ENCODE assay signal across 9 mouse cellular contexts in genomic region chr7:28268576-28268975, GRCm38 (mm10). TPM values are rescaled to one million over a fixed set of nuclear protein-coding genes. Genes with fewer than 3 reads are reported as not detected.
DNase-seq lines count a peak whose midpoint lies in the region; ATAC-seq and TF ChIP-seq lines count a peak whose summit lies in the region.
"Had no signal": no experiment of that assay in that cellular context is flagged by ENCODE, and none has a peak within 500 bp of the region (broad histone marks: within the 10 kb centered on the region; RNA-seq: fewer than 3 reads in every experiment).

No protein-coding gene starts in this region.

- TF ChIP-seq POLR2A in limb, embryonic 14.5 days (IDR thresholded peaks at IDR 0.05; ENCODE audit: borderline replicate concordance, extremely low read depth, insufficient read depth, insufficient read length), result no peak

- WGBS in neural tube, embryonic 11.5 days, result 29% methylated on average over 16 of the region's 16 CpGs
- WGBS in limb, embryonic 14.5 days, result 26% methylated on average over 16 of the region's 16 CpGs
- WGBS in stomach, embryonic 15.5 days, result 24% methylated on average over 16 of the region's 16 CpGs

- H3K27ac ChIP-seq in gastrocnemius, adult 2 months, result peak overlapping the region; percentile 82
- peak overlapping the region; percentile 85; the same call in 1 of the 2 replicates for H3K27ac ChIP-seq in neural tube, embryonic 11.5 days (ENCODE audit: low read depth, low read length)
- H3K27ac ChIP-seq in limb, embryonic 14.5 days (replicated peaks; ENCODE audit: low read depth, low read length), result peak overlapping the region; percentile 91; the same call in 1 of the 2 replicates
- H3K27ac ChIP-seq in stomach, embryonic 15.5 days, result peak overlapping the region; percentile 86

- H3K9me3 ChIP-seq in neural tube, embryonic 11.5 days (ENCODE audit: control insufficient read depth, low read length), result no peaks in the 10 kb centered on the region
- 0 out of 2 replicates have a peak, but pooled peaks cover 5% of the 10 kb centered on the region for H3K9me3 ChIP-seq in limb, embryonic 14.5 days (ENCODE audit: control insufficient read depth, low read length)
- H3K9me3 ChIP-seq in stomach, embryonic 15.5 days, result no peaks in the 10 kb centered on the region

- H3K27me3 ChIP-seq in neural tube, embryonic 11.5 days (ENCODE audit: control insufficient read depth, insufficient read depth, low read length), result no peaks in the 10 kb centered on the region
- H3K27me3 ChIP-seq in limb, embryonic 14.5 days (ENCODE audit: control insufficient read depth, insufficient read depth, low read length), result no peaks in the 10 kb centered on the region
- no peaks in the 10 kb centered on the region for H3K27me3 ChIP-seq in stomach, embryonic 15.5 days (replicated peaks)

- H3K4me3 ChIP-seq in gastrocnemius, adult 2 months, result peak overlapping the region; percentile 87
- H3K4me3 ChIP-seq in neural tube, embryonic 11.5 days (ENCODE audit: low read depth, low read length), result peak overlapping the region; percentile 80
- H3K4me3 ChIP-seq in limb, embryonic 14.5 days (replicated peaks; ENCODE audit: low read length), result peak overlapping the region; percentile 85
- H3K4me3 ChIP-seq in stomach, embryonic 15.5 days (replicated peaks), result peak overlapping the region; percentile 86

- H3K36me3 ChIP-seq in neural tube, embryonic 11.5 days (ENCODE audit: control insufficient read depth, insufficient read depth, low read length), result peaks cover 3% of the 10 kb centered on the region
- peaks cover 15% of the 10 kb centered on the region for H3K36me3 ChIP-seq in limb, embryonic 14.5 days (ENCODE audit: control insufficient read depth, insufficient read depth, low read length)
- H3K36me3 ChIP-seq in stomach, embryonic 15.5 days, result peaks cover 7% of the 10 kb centered on the region; the same call in 1 of the 2 replicates

- DNase-seq in gastrocnemius, adult 2 months, result no peak
- no peak for DNase-seq in gastrocnemius, postnatal 25 days
- DNase-seq in neural tube, embryonic 11.5 days (ENCODE audit: low spot score), result no peak
- no peak for DNase-seq in neural tube, embryonic 10.5 days (ENCODE audit: extremely low spot score, low spot score)
- DNase-seq in limb, embryonic 14.5 days (ENCODE audit: low spot score), result no peak
- DNase-seq in gastrocnemius, postnatal 14 days, result no peak
- no peak for DNase-seq in spleen, postnatal 4 days (ENCODE audit: low spot score in 2 of 2)

- intact Hi-C loops in gastrocnemius, adult 2 months (cut with DNase I), result no loop called here
- intact Hi-C loops in gastrocnemius, postnatal 14 days (cut with DNase I; ENCODE audit: low total_unique reads), result no loop called here

- TF ChIP-seq CTCF in gastrocnemius, adult 2 months (IDR thresholded peaks at IDR 0.05), result no peak

- ATAC-seq in neural tube, embryonic 11.5 days (ENCODE audit: insufficient read depth, low FRiP score, low TSS enrichment), result 0 out of 2 replicates have a peak, but pooled peaks have one; percentile 7
- ATAC-seq in limb, embryonic 14.5 days (ENCODE audit: low FRiP score, low read depth), result no peak
- ATAC-seq in stomach, embryonic 15.5 days (ENCODE audit: insufficient read depth, low FRiP score, low read depth), result no peak

- peaks cover 3% of the 10 kb centered on the region; the same call in 1 of the 2 replicates for H3K4me1 ChIP-seq in neural tube, embryonic 11.5 days (ENCODE audit: control insufficient read depth, insufficient read depth, low read length)
- 0 out of 2 replicates have a peak, but pooled peaks cover 2% of the 10 kb centered on the region for H3K4me1 ChIP-seq in limb, embryonic 14.5 days (ENCODE audit: control insufficient read depth, insufficient read depth, low read length)
- 0 out of 2 replicates have a peak, but pooled peaks cover 4% of the 10 kb centered on the region for H3K4me1 ChIP-seq in stomach, embryonic 15.5 days

- peak overlapping the region; percentile 68 for H3K4me2 ChIP-seq in neural tube, embryonic 11.5 days (ENCODE audit: low read depth)
- peak overlapping the region; percentile 46 for H3K4me2 ChIP-seq in limb, embryonic 14.5 days (replicated peaks; ENCODE audit: low read depth, low read length, severe bottlenecking)
- peak overlapping the region; percentile 67 for H3K4me2 ChIP-seq in stomach, embryonic 15.5 days

- H3K9ac ChIP-seq in neural tube, embryonic 11.5 days (ENCODE audit: low read length), result peak overlapping the region; percentile 93
- H3K9ac ChIP-seq in limb, embryonic 14.5 days (ENCODE audit: low read depth, low read length, severe bottlenecking), result peak overlapping the region; percentile 95
- peak overlapping the region; percentile 98 for H3K9ac ChIP-seq in stomach, embryonic 15.5 days

RNA-seq across cellular contexts. Expression of gene Eid2, which starts 0.9 kb away (rescaled TPM):
- total RNA-seq in gastrocnemius, adult 2 months (2021), result 1 to 10 TPM; 6.4 to 6.8 TPM
- total RNA-seq in gastrocnemius, postnatal 25 days (2021), result 1 to 10 TPM; 5.0 to 5.2 TPM
- 17.6 and 18.3 TPM in 2 replicates for polyA plus RNA-seq in neural tube, embryonic 11.5 days (2014; fragmentation: Nextera tagmentation; extraction: Ambion mirVana)
- 33.0 and 35.0 TPM in 2 replicates for polyA plus RNA-seq in limb, embryonic 14.5 days (2012; rRNA removed)
- 12.2 and 17.0 TPM in 2 replicates for polyA plus RNA-seq in limb, embryonic 14.5 days (2014; fragmentation: Nextera tagmentation; extraction: Ambion mirVana)
- polyA plus RNA-seq in stomach, embryonic 15.5 days (2015; fragmentation: Nextera tagmentation; extraction: Ambion mirVana), result 8.2 and 8.6 TPM in 2 replicates
- 1 to 10 TPM; 6.9 to 8.9 TPM for total RNA-seq in gastrocnemius, postnatal 14 days (2021)

RNA-seq across cellular contexts. Expression of gene Eid2b, which starts 9.0 kb away (rescaled TPM):
- 1 to 10 TPM; 5.0 to 7.8 TPM for total RNA-seq in gastrocnemius, adult 2 months (2021)
- 1 to 10 TPM; 4.0 to 4.8 TPM for total RNA-seq in gastrocnemius, postnatal 25 days (2021)
- polyA plus RNA-seq in neural tube, embryonic 11.5 days (2014; fragmentation: Nextera tagmentation; extraction: Ambion mirVana), result 17.1 and 19.0 TPM in 2 replicates
- 15.4 and 18.3 TPM in 2 replicates for polyA plus RNA-seq in limb, embryonic 14.5 days (2012; rRNA removed)
- polyA plus RNA-seq in limb, embryonic 14.5 days (2014; fragmentation: Nextera tagmentation; extraction: Ambion mirVana), result 14.3 and 14.9 TPM in 2 replicates
- polyA plus RNA-seq in stomach, embryonic 15.5 days (2015; fragmentation: Nextera tagmentation; extraction: Ambion mirVana), result 11.5 and 12.0 TPM in 2 replicates
- 1 to 10 TPM; 5.6 to 5.9 TPM for total RNA-seq in gastrocnemius, postnatal 14 days (2021)

RNA-seq across cellular contexts. Expression of gene Selenov, which starts 22.4 kb away (rescaled TPM):
- not detected for total RNA-seq in gastrocnemius, adult 2 months (2021)
- not detected for total RNA-seq in gastrocnemius, postnatal 25 days (2021)
- polyA plus RNA-seq in neural tube, embryonic 11.5 days (2014; fragmentation: Nextera tagmentation; extraction: Ambion mirVana), result 0.45 and 0.66 TPM in 2 replicates
- polyA plus RNA-seq in limb, embryonic 14.5 days (2012; rRNA removed), result 0.55 and 0.74 TPM in 2 replicates
- polyA plus RNA-seq in limb, embryonic 14.5 days (2014; fragmentation: Nextera tagmentation; extraction: Ambion mirVana), result 0.34 TPM in 1 of 2 replicates, not detected in the other
- 0.30 and 0.59 TPM in 2 replicates for polyA plus RNA-seq in stomach, embryonic 15.5 days (2015; fragmentation: Nextera tagmentation; extraction: Ambion mirVana)
- total RNA-seq in gastrocnemius, postnatal 14 days (2021), result not detected
- total RNA-seq: hematopoietic stem cell, adult 5-6 weeks had no signal

RNA-seq across cellular contexts. Expression of gene Dll3, which starts 33.5 kb away (rescaled TPM):
- not detected for total RNA-seq in gastrocnemius, adult 2 months (2021)
- not detected for total RNA-seq in gastrocnemius, postnatal 25 days (2021)
- 69.8 and 79.0 TPM in 2 replicates for polyA plus RNA-seq in neural tube, embryonic 11.5 days (2014; fragmentation: Nextera tagmentation; extraction: Ambion mirVana)
- polyA plus RNA-seq in limb, embryonic 14.5 days (2012; rRNA removed), result 0.85 and 0.92 TPM in 2 replicates
- 0.83 and 0.84 TPM in 2 replicates for polyA plus RNA-seq in limb, embryonic 14.5 days (2014; fragmentation: Nextera tagmentation; extraction: Ambion mirVana)
- polyA plus RNA-seq in stomach, embryonic 15.5 days (2015; fragmentation: Nextera tagmentation; extraction: Ambion mirVana), result 3.8 and 3.9 TPM in 2 replicates
- not detected for total RNA-seq in gastrocnemius, postnatal 14 days (2021)
- total RNA-seq: hematopoietic stem cell, adult 5-6 weeks had no signal

RNA-seq across cellular contexts. Expression of gene Timm50, which starts 43.3 kb away (rescaled TPM):
- 10 to 100 TPM; 38.2 to 49.3 TPM for total RNA-seq in gastrocnemius, adult 2 months (2021)
- total RNA-seq in gastrocnemius, postnatal 25 days (2021), result 10 to 100 TPM; 41.8 to 43.9 TPM
- 199 and 219 TPM in 2 replicates for polyA plus RNA-seq in neural tube, embryonic 11.5 days (2014; fragmentation: Nextera tagmentation; extraction: Ambion mirVana)
- 98.1 and 119 TPM in 2 replicates for polyA plus RNA-seq in limb, embryonic 14.5 days (2012; rRNA removed)
- 138 TPM in 2 replicates for polyA plus RNA-seq in limb, embryonic 14.5 days (2014; fragmentation: Nextera tagmentation; extraction: Ambion mirVana)
- 137 and 138 TPM in 2 replicates for polyA plus RNA-seq in stomach, embryonic 15.5 days (2015; fragmentation: Nextera tagmentation; extraction: Ambion mirVana)
- 10 to 100 TPM; 38.2 to 39.4 TPM for total RNA-seq in gastrocnemius, postnatal 14 days (2021)
